Mouse (Mus musculus) kidney, postnatal 4 days (tissue): Measurements from ENCODE around the gene Trir.

ENCODE experiments used
- DNase-seq, 2 experiments: peaks; one replicate each; pipeline ENCODE4 v3.0.0; 2021; ENCODE audit warnings: mixed read lengths in 2 of 2

Gene Trir

GRCm38 (mm10) chr8:85036718-85037365, 10.2 kb downstream of the Trir start, which contains the start of gene Tnpo2:
Gene Tnpo2 (plus strand): TSS chr8:85036915.
- DNase-seq, result peak; percentile 90 to 95

GRCm38 (mm10) chr8:85037366-85037680, 10.7 kb downstream of the Trir start:
- no peak for DNase-seq

GRCm38 (mm10) chr8:85037681-85038531, 11.3 kb downstream of the Trir start:
- DNase-seq, result peak; percentile 52 to 70

GRCm38 (mm10) chr8:85043619-85044018, 17.0 kb downstream of the Trir start:
- no peak for DNase-seq

- DNase-seq, result no peak
These were observed 30.7 kb downstream of the Trir start for GRCm38 (mm10) chr8:85057367-85057766.

- DNase-seq, result peak; percentile 93 to 94
These were observed 33.4 kb downstream of the Trir start, which contains the start of gene Fbxw9 for GRCm38 (mm10) chr8:85059879-85060616. Gene Fbxw9 (plus strand): TSS chr8:85060055.

GRCm38 (mm10) chr8:85062603-85063002, 36.0 kb downstream of the Trir start:
- no peak for DNase-seq

- peak; percentile 66 to 75 for DNase-seq
These were observed 38.6 kb downstream of the Trir start for GRCm38 (mm10) chr8:85065213-85065612.

- DNase-seq, result no peak
These were observed 40.5 kb downstream of the Trir start for GRCm38 (mm10) chr8:85067155-85067554.

- no peak for DNase-seq
These were observed 41.4 kb downstream of the Trir start, which contains the start of gene Gm5741 for GRCm38 (mm10) chr8:85067982-85068381. Gene Gm5741 (minus strand): TSS chr8:85067982.

GRCm38 (mm10) chr8:85071041-85071440, 44.4 kb downstream of the Trir start:
- DNase-seq, result peak in 1 of 2 experiments; percentile 32

GRCm38 (mm10) chr8:85071514-85072281, 45.1 kb downstream of the Trir start, which contains the start of gene Dhps:
Gene Dhps (plus strand): TSS chr8:85071757.
- DNase-seq, result peak; percentile 92 to 95

GRCm38 (mm10) chr8:85072364-85072929, 45.8 kb downstream of the Trir start:
- DNase-seq, result peak in 1 of 2 experiments; percentile 34

GRCm38 (mm10) chr8:85073041-85073612, 46.5 kb downstream of the Trir start:
- no peak for DNase-seq

- DNase-seq, result no peak
These were observed 47.5 kb downstream of the Trir start for GRCm38 (mm10) chr8:85074167-85074566.

- no peak for DNase-seq
These were observed 48.0 kb downstream of the Trir start for GRCm38 (mm10) chr8:85074617-85075016.

GRCm38 (mm10) chr8:85076001-85076400, 49.4 kb downstream of the Trir start:
- peak; percentile 78 to 80 for DNase-seq

GRCm38 (mm10) chr8:85076993-85077392, 50.4 kb downstream of the Trir start:
- DNase-seq, result peak; percentile 82 to 88
